Mouse (Mus musculus) testis, adult 2 months (tissue): ENCODE measurements around the gene Lamtor3. TPM values are rescaled to one million over a fixed set of nuclear protein-coding genes. Genes with fewer than 3 reads are reported as not detected.

Source experiments
- H3K27ac ChIP-seq: fragments of 200-500 bp; 2 replicates; pipeline ENCODE4 v1.5.1; 2012; ENCODE audit warnings: low read depth, low read length; ENCODE audit not compliant: control insufficient read depth, insufficient read depth
- H3K27me3 ChIP-seq: fragments of 200-500 bp; 2 replicates; pipeline ENCODE4 v1.6.1; 2012; ENCODE audit warnings: mild to moderate bottlenecking, low read length, moderate library complexity; ENCODE audit not compliant: control insufficient read depth, insufficient read depth
- H3K36me3 ChIP-seq: fragments of 200-500 bp; 2 replicates; pipeline ENCODE4 v1.6.1; 2012; ENCODE audit warnings: mild to moderate bottlenecking, low read length; ENCODE audit not compliant: control insufficient read depth, insufficient read depth
- H3K4me1 ChIP-seq: fragments of 200-500 bp; 2 replicates; pipeline ENCODE4 v1.6.1; 2012; ENCODE audit warnings: low read length; ENCODE audit not compliant: control insufficient read depth, insufficient read depth
- H3K4me3 ChIP-seq: fragments of 200-500 bp; 2 replicates; pipeline ENCODE4 v1.5.1; 2012; ENCODE audit warnings: low read depth, mild to moderate bottlenecking, low read length, moderate library complexity, mixed read lengths; ENCODE audit not compliant: control insufficient read depth
- CTCF ChIP-seq: fragments of 200-500 bp; IDR thresholded peaks from 2 replicates; pipeline ENCODE4 v1.5.1; 2012; ENCODE audit warnings: low read depth, mild to moderate bottlenecking, inconsistent platforms, low read length, moderate library complexity; ENCODE audit not compliant: control insufficient read depth, insufficient read depth, insufficient replicate concordance
- POLR2A ChIP-seq: fragments of 200-500 bp; IDR thresholded peaks from 2 replicates; pipeline ENCODE4 v1.6.1; 2012; ENCODE audit warnings: low read depth, mild to moderate bottlenecking, inconsistent platforms, low read length, moderate library complexity; ENCODE audit not compliant: control insufficient read depth
- polyA plus RNA-seq: library from polyadenylated mRNA; depleted of rRNA; stranded (reverse); fragments of >200 nt; gene quantifications from 2 replicates; pipeline ENCODE4 v1.2.3, GENCODE M21; 2012; rRNA removed

Gene Lamtor3
- polyA plus RNA-seq: 12.9 and 15.0 TPM in 2 replicates

GRCm38 (mm10) chr3:137918172-137918931 is at the start of gene Lamtor3:
Gene Lamtor3 (plus strand): TSS chr3:137918506.
- peak within 1 kb of the TSS; percentile 85 for H3K27ac ChIP-seq
- peak within 1 kb of the TSS; percentile 88 for H3K4me3 ChIP-seq
- H3K36me3 ChIP-seq: no peaks in the 10 kb centered on the region; the same call in 1 of the 2 replicates
- TF ChIP-seq CTCF (no peak), POLR2A (no peak)
- H3K27me3 ChIP-seq: no peaks in the 10 kb centered on the region
- H3K4me1 ChIP-seq: peaks cover 3% of the 10 kb centered on the region

GRCm38 (mm10) chr3:137869395-137869794 is 48.9 kb upstream of the Lamtor3 start:
- peak overlapping the region; percentile 35 for H3K4me3 ChIP-seq
- H3K4me1 ChIP-seq: peaks cover 4% of the 10 kb centered on the region
- TF ChIP-seq POLR2A (no peak), CTCF (no peak)
- H3K36me3 ChIP-seq: no peaks in the 10 kb centered on the region
- H3K27me3 ChIP-seq: no peaks in the 10 kb centered on the region
- H3K27ac ChIP-seq: no peak overlapping the region

- Histone ChIP-seq H3K4me3 (peak overlapping the region; percentile 10; the same call in 1 of the 2 replicates), H3K4me1 (no peaks in the 10 kb centered on the region), H3K27ac (no peak overlapping the region), H3K27me3 (no peaks in the 10 kb centered on the region), H3K36me3 (no peaks in the 10 kb centered on the region)
- TF ChIP-seq CTCF (no peak), POLR2A (no peak)
Observed at GRCm38 (mm10) chr3:137879313-137879712, 39.0 kb upstream of the Lamtor3 start.

GRCm38 (mm10) chr3:137880109-137880748 is 38.1 kb upstream of the Lamtor3 start:
- H3K4me3 ChIP-seq: peak overlapping the region; percentile 15; the same call in 1 of the 2 replicates
- no peak for TF ChIP-seq CTCF
- TF ChIP-seq POLR2A: no peak
- no peaks in the 10 kb centered on the region for H3K4me1 ChIP-seq
- H3K36me3 ChIP-seq: no peaks in the 10 kb centered on the region
- no peaks in the 10 kb centered on the region for H3K27me3 ChIP-seq
- H3K27ac ChIP-seq: peak overlapping the region; percentile 44

GRCm38 (mm10) chr3:137881093-137881492 is 37.2 kb upstream of the Lamtor3 start:
- TF ChIP-seq CTCF (no peak), POLR2A (no peak)
- no peaks in the 10 kb centered on the region for H3K27me3 ChIP-seq
- no peaks in the 10 kb centered on the region for H3K4me1 ChIP-seq
- H3K27ac ChIP-seq: no peak overlapping the region
- no peak overlapping the region for H3K4me3 ChIP-seq
- no peaks in the 10 kb centered on the region for H3K36me3 ChIP-seq

GRCm38 (mm10) chr3:137887961-137888360 is 30.3 kb upstream of the Lamtor3 start:
- Histone ChIP-seq H3K4me3 (no peak overlapping the region), H3K4me1 (no peaks in the 10 kb centered on the region), H3K27me3 (no peaks in the 10 kb centered on the region), H3K36me3 (no peaks in the 10 kb centered on the region), H3K27ac (no peak overlapping the region)
- TF ChIP-seq CTCF: no peak
- TF ChIP-seq POLR2A: no peak

- Histone ChIP-seq H3K27ac (no peak overlapping the region), H3K4me3 (no peak overlapping the region), H3K4me1 (no peaks in the 10 kb centered on the region), H3K36me3 (no peaks in the 10 kb centered on the region; the same call in 1 of the 2 replicates), H3K27me3 (no peaks in the 10 kb centered on the region)
- TF ChIP-seq CTCF (no peak), POLR2A (no peak)
Observed at GRCm38 (mm10) chr3:137891089-137891488, 27.2 kb upstream of the Lamtor3 start.
